Mouse (Mus musculus): ENCODE measurements around the gene Snx10. TPM values are rescaled to one million over a fixed set of nuclear protein-coding genes. Genes with fewer than 3 reads are reported as not detected.
"Not testable (repeated sequence)": the region's sequence is repeated elsewhere in the genome, so short reads cannot be mapped to it uniquely, and the experiment has no call there.

Snx10 gene
- polyA plus RNA-seq (2012; fragmentation: generic; extraction: Trizol), result 1.1 TPM
- long read RNA-seq, experiment 1, transcript Snx10-201 (7 exons, 2,480 nt), result major isoform, 10 of 21 reads
- long read RNA-seq, experiment 1, partial matches to known transcripts, result 0 of 21 reads
- long read RNA-seq, experiment 1, other reads (novel, unspliced or antisense), result 8 of 21 reads
- long read RNA-seq, experiment 2, transcript Snx10-201 (7 exons, 2,480 nt), result major isoform, 55 of 77 reads
- long read RNA-seq, experiment 2, transcript Snx10-207 (7 exons, 2,464 nt), result minor isoform, 8 of 77 reads
- long read RNA-seq, experiment 2, partial matches to known transcripts, result 2 of 77 reads
- long read RNA-seq, experiment 2, other reads (novel, unspliced or antisense), result 12 of 77 reads

DNA sequence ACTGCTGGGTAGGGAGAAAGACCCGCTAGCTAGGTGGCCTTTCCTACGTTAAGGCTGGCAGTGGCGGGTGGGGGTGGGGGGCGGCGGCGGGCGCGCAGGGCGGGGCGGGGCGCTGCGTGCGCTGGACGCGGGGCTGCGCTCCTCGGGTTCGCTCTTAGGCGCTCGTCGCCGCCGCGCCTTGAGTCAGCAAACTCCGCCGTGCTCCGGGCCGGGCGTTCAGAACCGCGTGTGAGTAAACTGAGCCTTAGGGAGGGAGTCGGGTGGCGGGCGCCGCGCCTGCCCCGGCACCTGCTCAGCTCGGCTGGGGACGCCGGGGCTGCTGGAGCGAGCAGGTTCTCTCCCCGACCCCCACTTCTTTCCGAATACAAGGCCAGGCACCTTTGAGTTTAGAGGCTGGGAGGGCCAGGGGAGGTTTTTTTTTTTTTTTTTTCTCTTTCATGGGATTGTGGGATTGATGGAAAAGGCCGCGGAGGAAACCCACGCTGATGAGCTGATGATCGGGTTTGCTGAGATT is at the start of gene Snx10:
Gene Snx10, plus strand, starts transcription at position 95 of the 514 bp plus-strand sequence.
- H3K79me3 ChIP-seq (ENCODE audit: low read depth), result no peaks in the 10 kb centered on the region
- TF ChIP-seq MYOG (IDR thresholded peaks at IDR 0.05; ENCODE audit: control insufficient read depth, extremely low read depth, insufficient read length) (no peak), CEBPB (IDR thresholded peaks at IDR 0.05; ENCODE audit: low read depth) (no peak), USF1 (IDR thresholded peaks at IDR 0.05; ENCODE audit: low read depth) (no peak), CTCF (IDR thresholded peaks at IDR 0.05; ENCODE audit: control insufficient read depth, insufficient read depth, insufficient read length) (no peak), FOSL1 (IDR thresholded peaks at IDR 0.05; ENCODE audit: insufficient read depth, low read length, poor library complexity, severe bottlenecking) (no peak), MAX (IDR thresholded peaks at IDR 0.05) (no peak), MYOD1 (IDR thresholded peaks at IDR 0.05; ENCODE audit: control insufficient read depth, insufficient read length, low read depth) (no peak)
- no peaks in the 10 kb centered on the region for H3K36me3 ChIP-seq (ENCODE audit: control insufficient read depth, insufficient read depth)

DNA sequence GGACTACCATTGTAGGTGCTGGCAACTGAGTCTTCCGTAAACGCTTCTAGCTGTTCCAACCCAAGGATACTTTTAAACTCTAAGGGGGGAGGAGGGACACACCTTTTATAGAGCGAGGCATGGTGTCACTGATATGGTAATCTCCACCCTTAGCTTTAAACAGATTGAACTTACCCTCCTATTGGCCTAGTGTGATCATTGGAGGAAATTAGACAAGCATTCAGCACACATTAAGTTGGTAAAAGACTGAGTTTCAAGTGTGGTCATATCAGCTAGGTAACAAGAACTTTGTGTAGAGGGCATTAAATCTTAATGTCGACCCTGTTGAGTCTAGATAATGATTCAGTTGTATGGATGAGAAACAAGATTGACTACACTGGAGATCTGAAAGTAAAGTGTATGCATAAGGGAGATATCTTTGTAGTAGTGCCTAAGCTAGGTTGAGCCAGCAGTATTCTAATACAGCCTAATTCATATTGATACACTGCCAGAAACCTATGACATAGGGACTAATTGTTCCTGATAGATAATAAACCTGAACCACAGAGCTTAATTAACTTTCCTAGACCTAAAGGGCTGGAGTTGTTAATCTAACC is 44.5 kb upstream of the Snx10 start:
- H3K79me2 ChIP-seq (ENCODE audit: control insufficient read depth, insufficient read depth), result peaks cover 76% of the 10 kb centered on the region
- H3K79me3 ChIP-seq (ENCODE audit: low read depth), result peaks cover 44% of the 10 kb centered on the region
- H3K4me3 ChIP-seq (ENCODE audit: insufficient read depth, poor library complexity, severe bottlenecking), result no peak overlapping the region
- TF ChIP-seq CEBPB (IDR thresholded peaks at IDR 0.05; ENCODE audit: low read depth), result no peak
- TF ChIP-seq FOSL1 (IDR thresholded peaks at IDR 0.05; ENCODE audit: insufficient read depth, low read length, poor library complexity, severe bottlenecking), result no peak
- TF ChIP-seq USF1 (IDR thresholded peaks at IDR 0.05; ENCODE audit: low read depth), result no peak
- TF ChIP-seq MAX (IDR thresholded peaks at IDR 0.05), result no peak
- TF ChIP-seq CTCF (IDR thresholded peaks at IDR 0.05; ENCODE audit: control insufficient read depth, insufficient read depth, insufficient read length), result no peak
- no peak for TF ChIP-seq MYOD1 (IDR thresholded peaks at IDR 0.05; ENCODE audit: control insufficient read depth, insufficient read length, low read depth)
- no peak for TF ChIP-seq MYOG (IDR thresholded peaks at IDR 0.05; ENCODE audit: control insufficient read depth, extremely low read depth, insufficient read length)
- H3ac ChIP-seq (ENCODE audit: control insufficient read depth, insufficient read length, low read depth), result no peak overlapping the region
- no peaks in the 10 kb centered on the region for H3K27me3 ChIP-seq (ENCODE audit: control insufficient read depth, insufficient read depth, insufficient read length)
- peaks cover 89% of the 10 kb centered on the region for H3K36me3 ChIP-seq (ENCODE audit: control insufficient read depth, insufficient read depth)

More for the DNA sequence above, at the start of gene Snx10:
- peak within 1 kb of the TSS; percentile 41 for H3ac ChIP-seq (ENCODE audit: control insufficient read depth, insufficient read length, low read depth)
- H3K27me3 ChIP-seq (ENCODE audit: control insufficient read depth, insufficient read depth, insufficient read length), result no peaks in the 10 kb centered on the region
- H3K79me2 ChIP-seq (ENCODE audit: control insufficient read depth, insufficient read depth), result no peaks in the 10 kb centered on the region
- H3K4me3 ChIP-seq (ENCODE audit: insufficient read depth, poor library complexity, severe bottlenecking), result peak within 1 kb of the TSS; percentile 28

DNA sequence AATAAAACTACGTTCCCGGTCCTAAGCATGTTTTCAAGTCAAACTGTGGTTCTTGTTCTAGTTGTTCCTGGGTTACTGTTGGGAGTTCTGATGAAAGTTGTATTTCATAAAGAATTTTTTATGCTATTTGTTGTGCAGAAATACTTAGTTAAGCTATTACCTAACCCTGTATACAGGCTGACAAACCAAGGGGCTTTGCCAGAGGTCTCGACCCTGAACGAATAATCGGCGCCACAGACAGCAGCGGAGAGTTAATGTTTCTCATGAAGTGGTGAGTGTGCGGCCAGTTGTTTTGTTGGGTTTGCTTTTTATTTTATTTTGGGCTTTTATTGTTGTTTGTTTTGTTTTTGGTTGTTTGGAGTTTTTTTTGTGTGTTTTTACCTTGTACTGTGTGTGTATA is 42.2 kb upstream of the Snx10 start:
- TF ChIP-seq MYOG (IDR thresholded peaks at IDR 0.05; ENCODE audit: control insufficient read depth, extremely low read depth, insufficient read length), result no peak
- TF ChIP-seq MYOD1 (IDR thresholded peaks at IDR 0.05; ENCODE audit: control insufficient read depth, insufficient read length, low read depth), result no peak
- no peak for TF ChIP-seq CTCF (IDR thresholded peaks at IDR 0.05; ENCODE audit: control insufficient read depth, insufficient read depth, insufficient read length)
- no peak for TF ChIP-seq CEBPB (IDR thresholded peaks at IDR 0.05; ENCODE audit: low read depth)
- TF ChIP-seq MAX (IDR thresholded peaks at IDR 0.05), result no peak
- TF ChIP-seq FOSL1 (IDR thresholded peaks at IDR 0.05; ENCODE audit: insufficient read depth, low read length, poor library complexity, severe bottlenecking), result no peak
- no peak for TF ChIP-seq USF1 (IDR thresholded peaks at IDR 0.05; ENCODE audit: low read depth)
- peaks cover 68% of the 10 kb centered on the region for H3K36me3 ChIP-seq (ENCODE audit: control insufficient read depth, insufficient read depth)

DNA sequence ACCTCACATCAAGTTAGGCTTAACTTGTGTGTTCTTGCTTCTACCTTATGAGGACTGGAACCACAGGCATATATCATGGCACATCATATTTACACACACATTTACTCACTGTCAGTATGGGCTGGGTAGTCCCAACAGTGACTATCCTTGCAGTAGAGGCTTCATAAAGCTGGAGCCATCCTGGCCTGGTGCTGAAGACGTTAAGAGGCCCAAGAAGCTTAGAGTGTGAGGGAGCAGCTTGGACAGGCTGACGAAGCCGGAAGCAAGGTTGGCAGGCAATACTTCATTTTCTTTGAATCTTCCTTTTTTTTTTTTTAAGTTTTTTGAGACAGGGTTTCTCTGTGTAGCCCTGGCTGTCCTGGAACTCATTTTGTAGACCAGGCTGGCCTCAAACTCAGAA is 39.8 kb upstream of the Snx10 start:
- TF ChIP-seq CTCF (IDR thresholded peaks at IDR 0.05; ENCODE audit: control insufficient read depth, insufficient read depth, insufficient read length) (no peak), MAX (IDR thresholded peaks at IDR 0.05) (no peak), FOSL1 (IDR thresholded peaks at IDR 0.05; ENCODE audit: insufficient read depth, low read length, poor library complexity, severe bottlenecking) (no peak), MYOG (IDR thresholded peaks at IDR 0.05; ENCODE audit: control insufficient read depth, extremely low read depth, insufficient read length) (no peak), CEBPB (IDR thresholded peaks at IDR 0.05; ENCODE audit: low read depth) (no peak), MYOD1 (IDR thresholded peaks at IDR 0.05; ENCODE audit: control insufficient read depth, insufficient read length, low read depth) (no peak), USF1 (IDR thresholded peaks at IDR 0.05; ENCODE audit: low read depth) (no peak)
- Histone ChIP-seq H3ac (ENCODE audit: control insufficient read depth, insufficient read length, low read depth) (no peak overlapping the region), H3K79me3 (ENCODE audit: low read depth) (peaks cover 6% of the 10 kb centered on the region), H3K36me3 (ENCODE audit: control insufficient read depth, insufficient read depth) (peaks cover 45% of the 10 kb centered on the region), H3K79me2 (ENCODE audit: control insufficient read depth, insufficient read depth) (peaks cover 29% of the 10 kb centered on the region), H3K27me3 (ENCODE audit: control insufficient read depth, insufficient read depth, insufficient read length) (no peaks in the 10 kb centered on the region), H3K4me3 (ENCODE audit: insufficient read depth, poor library complexity, severe bottlenecking) (no peak overlapping the region)

More for the DNA sequence above, 42.2 kb upstream of the Snx10 start:
- H3K79me2 ChIP-seq (ENCODE audit: control insufficient read depth, insufficient read depth), result peaks cover 53% of the 10 kb centered on the region
- no peaks in the 10 kb centered on the region for H3K27me3 ChIP-seq (ENCODE audit: control insufficient read depth, insufficient read depth, insufficient read length)
- H3K4me3 ChIP-seq (ENCODE audit: insufficient read depth, poor library complexity, severe bottlenecking), result no peak overlapping the region
- peaks cover 22% of the 10 kb centered on the region for H3K79me3 ChIP-seq (ENCODE audit: low read depth)
- H3ac ChIP-seq (ENCODE audit: control insufficient read depth, insufficient read length, low read depth), result no peak overlapping the region

DNA sequence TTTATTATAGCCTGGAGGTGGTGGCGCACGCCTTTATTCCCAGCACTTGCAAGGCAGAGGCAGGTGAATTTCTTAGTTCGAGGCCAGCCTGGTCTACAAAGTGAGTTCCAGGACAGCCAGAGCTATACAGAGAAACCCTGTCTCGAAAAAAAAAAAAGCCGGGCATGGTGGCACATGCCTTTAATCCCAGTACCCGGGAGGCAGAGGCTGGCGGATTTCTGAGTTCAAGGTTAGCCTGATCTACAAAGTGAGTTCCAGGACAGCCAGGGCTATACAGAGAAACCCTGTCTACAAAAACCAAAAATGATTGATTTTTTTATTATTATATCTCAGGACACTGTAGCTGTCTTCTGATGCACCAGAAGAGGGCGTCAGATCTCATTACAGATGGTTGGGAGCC is 39.1 kb upstream of the Snx10 start:
- not testable (repeated sequence) for H3K4me3 ChIP-seq (ENCODE audit: insufficient read depth, poor library complexity, severe bottlenecking)

More for the DNA sequence above, 39.1 kb upstream of the Snx10 start:
- not testable (repeated sequence) for H3K27me3 ChIP-seq (ENCODE audit: control insufficient read depth, insufficient read depth, insufficient read length); H3ac ChIP-seq (ENCODE audit: control insufficient read depth, insufficient read length, low read depth); H3K79me3 ChIP-seq (ENCODE audit: low read depth)
- H3K79me2 ChIP-seq (ENCODE audit: control insufficient read depth, insufficient read depth), result peaks cover 23% of the 10 kb centered on the region
- H3K36me3 ChIP-seq (ENCODE audit: control insufficient read depth, insufficient read depth), result peaks cover 38% of the 10 kb centered on the region
